Mouse (Mus musculus): ENCODE data around the gene Ep300. TPM values are rescaled to one million over a fixed set of nuclear protein-coding genes. Genes with fewer than 3 reads are reported as not detected.

The Ep300 gene
- polyA plus RNA-seq, 1 experiment from 2014 or later, result 9.9 TPM

- 42% methylated on average over 3 of the region's 3 CpGs for WGBS
- Histone ChIP-seq H3K27me3 (replicated peaks; ENCODE audit: control insufficient read depth, insufficient read depth, low read length) (no peaks in the 10 kb centered on the region), H3K9me3 (ENCODE audit: control insufficient read depth, low read length) (no peaks in the 10 kb centered on the region), H3K9ac (ENCODE audit: low read depth, low read length) (no peak overlapping the region), H3K36me3 (ENCODE audit: control insufficient read depth, insufficient read depth, low read length) (no peaks in the 10 kb centered on the region), H3K4me2 (ENCODE audit: low read depth, low read length) (no peak overlapping the region), H3K4me3 (ENCODE audit: low read length) (no peak overlapping the region), H3K4me1 (ENCODE audit: control insufficient read depth, insufficient read depth, low read length) (peaks cover 5% of the 10 kb centered on the region; the same call in 1 of the 2 replicates), H3K27ac (ENCODE audit: low read length) (no peak overlapping the region)
- ATAC-seq, result no peak
Measured at GRCm38 (mm10) chr15:81561501-81561900, 23.6 kb upstream of the Ep300 start.

GRCm38 (mm10) chr15:81561996-81562395, 23.2 kb upstream of the Ep300 start:
- H3K4me2 ChIP-seq (ENCODE audit: low read depth, low read length), result no peak overlapping the region
- H3K9ac ChIP-seq (ENCODE audit: low read depth, low read length), result no peak overlapping the region
- H3K36me3 ChIP-seq (ENCODE audit: control insufficient read depth, insufficient read depth, low read length), result no peaks in the 10 kb centered on the region
- no peak overlapping the region for H3K4me3 ChIP-seq (ENCODE audit: low read length)
- WGBS, result 71% methylated on average over 9 of the region's 9 CpGs
- H3K4me1 ChIP-seq (ENCODE audit: control insufficient read depth, insufficient read depth, low read length), result peaks cover 5% of the 10 kb centered on the region; the same call in 1 of the 2 replicates
- H3K27me3 ChIP-seq (replicated peaks; ENCODE audit: control insufficient read depth, insufficient read depth, low read length), result no peaks in the 10 kb centered on the region
- H3K27ac ChIP-seq (ENCODE audit: low read length), result no peak overlapping the region
- no peak for ATAC-seq
- H3K9me3 ChIP-seq (ENCODE audit: control insufficient read depth, low read length), result no peaks in the 10 kb centered on the region

GRCm38 (mm10) chr15:81562491-81563488, 22.4 kb upstream of the Ep300 start:
- H3K4me2 ChIP-seq (ENCODE audit: low read depth, low read length), result no peak overlapping the region
- H3K27me3 ChIP-seq (replicated peaks; ENCODE audit: control insufficient read depth, insufficient read depth, low read length), result no peaks in the 10 kb centered on the region
- peak overlapping the region; percentile 60 for H3K27ac ChIP-seq (ENCODE audit: low read length)
- WGBS, result 33% methylated on average over 9 of the region's 9 CpGs
- no peaks in the 10 kb centered on the region for H3K9me3 ChIP-seq (ENCODE audit: control insufficient read depth, low read length)
- H3K9ac ChIP-seq (ENCODE audit: low read depth, low read length), result no peak overlapping the region
- no peaks in the 10 kb centered on the region for H3K36me3 ChIP-seq (ENCODE audit: control insufficient read depth, insufficient read depth, low read length)
- peaks cover 5% of the 10 kb centered on the region; the same call in 1 of the 2 replicates for H3K4me1 ChIP-seq (ENCODE audit: control insufficient read depth, insufficient read depth, low read length)
- peak; percentile 84 for ATAC-seq
- H3K4me3 ChIP-seq (ENCODE audit: low read length), result no peak overlapping the region

GRCm38 (mm10) chr15:81568093-81568492, 17.1 kb upstream of the Ep300 start:
- Histone ChIP-seq H3K36me3 (ENCODE audit: control insufficient read depth, insufficient read depth, low read length) (no peaks in the 10 kb centered on the region), H3K9ac (ENCODE audit: low read depth, low read length) (no peak overlapping the region), H3K9me3 (ENCODE audit: control insufficient read depth, low read length) (no peaks in the 10 kb centered on the region), H3K4me2 (ENCODE audit: low read depth, low read length) (no peak overlapping the region), H3K27me3 (replicated peaks; ENCODE audit: control insufficient read depth, insufficient read depth, low read length) (no peaks in the 10 kb centered on the region), H3K27ac (ENCODE audit: low read length) (no peak overlapping the region), H3K4me1 (ENCODE audit: control insufficient read depth, insufficient read depth, low read length) (no peaks in the 10 kb centered on the region), H3K4me3 (ENCODE audit: low read length) (no peak overlapping the region)
- ATAC-seq, result no peak
- WGBS, result 34% methylated on average over 2 of the region's 2 CpGs

- no peaks in the 10 kb centered on the region for H3K9me3 ChIP-seq (ENCODE audit: control insufficient read depth, low read length)
- no peaks in the 10 kb centered on the region for H3K27me3 ChIP-seq (replicated peaks; ENCODE audit: control insufficient read depth, insufficient read depth, low read length)
- no peak overlapping the region for H3K9ac ChIP-seq (ENCODE audit: low read depth, low read length)
- H3K36me3 ChIP-seq (ENCODE audit: control insufficient read depth, insufficient read depth, low read length), result no peaks in the 10 kb centered on the region
- H3K4me3 ChIP-seq (ENCODE audit: low read length), result no peak overlapping the region
- no peaks in the 10 kb centered on the region for H3K4me1 ChIP-seq (ENCODE audit: control insufficient read depth, insufficient read depth, low read length)
- no peak overlapping the region for H3K4me2 ChIP-seq (ENCODE audit: low read depth, low read length)
- no peak overlapping the region for H3K27ac ChIP-seq (ENCODE audit: low read length)
- 29% methylated on average over 2 of the region's 2 CpGs for WGBS
- ATAC-seq, result no peak
Measured at GRCm38 (mm10) chr15:81568592-81568991, 16.6 kb upstream of the Ep300 start.

DNA sequence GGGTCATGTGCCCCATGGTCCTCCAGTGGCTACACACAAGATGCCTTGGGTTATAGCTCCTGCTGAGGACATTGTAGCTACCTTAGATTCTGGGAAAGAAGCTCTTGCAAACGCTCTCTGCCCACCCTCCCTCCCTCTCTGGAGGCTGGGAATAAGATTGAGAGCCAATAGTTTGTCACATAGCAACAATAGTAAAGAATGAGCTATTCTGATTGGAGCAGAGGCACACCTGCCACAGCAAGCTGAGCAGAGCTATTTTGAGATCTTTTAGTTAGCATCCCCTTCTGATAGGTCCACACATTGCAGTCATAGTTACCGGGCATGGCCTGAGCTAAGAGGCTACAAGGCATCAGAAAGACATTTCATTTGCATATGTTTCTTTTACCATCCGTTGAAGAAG, 8.2 kb upstream of the Ep300 start:
- Histone ChIP-seq H3K4me3 (ENCODE audit: low read length) (no peak overlapping the region), H3K9me3 (ENCODE audit: control insufficient read depth, low read length) (no peaks in the 10 kb centered on the region), H3K9ac (ENCODE audit: low read depth, low read length) (no peak overlapping the region), H3K36me3 (ENCODE audit: control insufficient read depth, insufficient read depth, low read length) (no peaks in the 10 kb centered on the region), H3K4me1 (ENCODE audit: control insufficient read depth, insufficient read depth, low read length) (no peaks in the 10 kb centered on the region), H3K27ac (ENCODE audit: low read length) (no peak overlapping the region), H3K27me3 (replicated peaks; ENCODE audit: control insufficient read depth, insufficient read depth, low read length) (no peaks in the 10 kb centered on the region), H3K4me2 (ENCODE audit: low read depth, low read length) (no peak overlapping the region)
- no peak for ATAC-seq
- WGBS, result 17% methylated on average over 3 of the region's 3 CpGs

GRCm38 (mm10) chr15:81577743-81578165, 7.4 kb upstream of the Ep300 start:
- H3K4me3 ChIP-seq (ENCODE audit: low read length), result no peak overlapping the region
- no peak for ATAC-seq
- H3K27me3 ChIP-seq (replicated peaks; ENCODE audit: control insufficient read depth, insufficient read depth, low read length), result no peaks in the 10 kb centered on the region
- H3K27ac ChIP-seq (ENCODE audit: low read length), result no peak overlapping the region
- no peaks in the 10 kb centered on the region for H3K36me3 ChIP-seq (ENCODE audit: control insufficient read depth, insufficient read depth, low read length)
- no peak overlapping the region for H3K4me2 ChIP-seq (ENCODE audit: low read depth, low read length)
- H3K9me3 ChIP-seq (ENCODE audit: control insufficient read depth, low read length), result no peaks in the 10 kb centered on the region
- H3K4me1 ChIP-seq (ENCODE audit: control insufficient read depth, insufficient read depth, low read length), result no peaks in the 10 kb centered on the region
- no peak overlapping the region for H3K9ac ChIP-seq (ENCODE audit: low read depth, low read length)
- 88% methylated on average over 7 of the region's 7 CpGs for WGBS

- H3K4me3 ChIP-seq (ENCODE audit: low read length), result peak overlapping the region; percentile 58
- WGBS, result 9% methylated on average over 3 of the region's 3 CpGs
- H3K9ac ChIP-seq (ENCODE audit: low read depth, low read length), result peak overlapping the region; percentile 73
- peaks cover 3% of the 10 kb centered on the region; the same call in 1 of the 2 replicates for H3K4me1 ChIP-seq (ENCODE audit: control insufficient read depth, insufficient read depth, low read length)
- no peaks in the 10 kb centered on the region for H3K27me3 ChIP-seq (replicated peaks; ENCODE audit: control insufficient read depth, insufficient read depth, low read length)
- H3K9me3 ChIP-seq (ENCODE audit: control insufficient read depth, low read length), result no peaks in the 10 kb centered on the region
- peak overlapping the region; percentile 58 for H3K4me2 ChIP-seq (ENCODE audit: low read depth, low read length)
- no peak for ATAC-seq
- H3K36me3 ChIP-seq (ENCODE audit: control insufficient read depth, insufficient read depth, low read length), result no peaks in the 10 kb centered on the region
- H3K27ac ChIP-seq (ENCODE audit: low read length), result peak overlapping the region; percentile 81
Measured at GRCm38 (mm10) chr15:81584466-81584865, 685 bp upstream of the Ep300 start.

GRCm38 (mm10) chr15:81585746-81586461, 753 bp downstream of the Ep300 start:
- Histone ChIP-seq H3K4me2 (ENCODE audit: low read depth, low read length) (peak overlapping the region; percentile 62), H3K36me3 (ENCODE audit: control insufficient read depth, insufficient read depth, low read length) (no peaks in the 10 kb centered on the region), H3K4me1 (ENCODE audit: control insufficient read depth, insufficient read depth, low read length) (peaks cover 6% of the 10 kb centered on the region; the same call in 1 of the 2 replicates), H3K4me3 (ENCODE audit: low read length) (peak overlapping the region; percentile 79), H3K27me3 (replicated peaks; ENCODE audit: control insufficient read depth, insufficient read depth, low read length) (no peaks in the 10 kb centered on the region), H3K27ac (ENCODE audit: low read length) (peak overlapping the region; percentile 100), H3K9me3 (ENCODE audit: control insufficient read depth, low read length) (no peaks in the 10 kb centered on the region), H3K9ac (ENCODE audit: low read depth, low read length) (peak overlapping the region; percentile 99)
- peak; percentile 75 for ATAC-seq
- WGBS, result 0% methylated on average over 54 of the region's 77 CpGs

All from intestine, embryonic 16.5 days (tissue).